Mouse (Mus musculus) frontal cortex, adult (tissue): ENCODE measurements at regions not wholly inside any gene's neighbourhood (a gene's known extent, or its start where the extent isn't known, plus 50 kb on each side); places are given as distances from the start of the nearest gene placed in this dataset.
"Not testable (repeated sequence)": the region's sequence is repeated elsewhere in the genome, so short reads cannot be mapped to it uniquely, and the experiment has no call there.

Experiments used
- ATAC-seq: cut with Nextera tagmentation; 2 replicates; pipeline ENCODE4 v1.9.2; 2017; ENCODE audit warnings: mild to moderate bottlenecking, moderate library complexity, mixed read lengths; ENCODE audit not compliant: low TSS enrichment

- no peak for ATAC-seq
Observed at GRCm38 (mm10) chr9:14056410-14057172, 218.3 kb upstream of the Sesn3 start.

DNA sequence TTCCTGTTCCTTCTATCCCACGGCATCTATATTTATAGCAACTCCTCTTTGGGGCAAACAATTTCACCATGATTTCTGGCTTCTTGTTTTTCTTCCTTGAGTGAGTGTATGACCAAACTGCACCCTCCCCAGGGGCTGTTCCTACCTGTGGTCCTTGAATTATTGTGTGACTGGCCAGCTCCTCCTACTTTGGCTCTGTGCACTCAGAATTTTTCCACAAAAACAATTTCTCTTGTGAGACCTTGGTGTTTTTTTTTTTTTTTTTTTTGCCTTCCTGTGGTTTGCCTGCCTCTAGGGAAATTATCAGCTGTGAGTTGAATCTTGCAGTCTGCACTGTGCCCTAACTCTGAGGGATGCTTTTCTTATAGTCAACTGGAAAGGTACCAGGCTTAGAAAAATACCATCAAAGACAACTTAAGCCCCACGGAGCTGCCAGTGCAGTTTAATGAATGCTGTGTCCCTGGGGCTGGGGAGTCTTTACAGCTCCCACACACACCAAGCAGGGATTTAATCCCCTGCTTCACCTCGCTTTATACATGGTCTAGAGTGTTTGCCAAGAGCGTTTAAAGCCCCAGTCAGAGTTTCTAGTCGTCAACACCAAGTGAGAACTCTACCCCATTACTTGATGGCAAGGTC lies 216.2 kb upstream of the Sesn3 start:
- peak; percentile 55 for ATAC-seq

- ATAC-seq = peak; percentile 72
Observed at GRCm38 (mm10) chr9:14059228-14059779, 215.6 kb upstream of the Sesn3 start.

DNA sequence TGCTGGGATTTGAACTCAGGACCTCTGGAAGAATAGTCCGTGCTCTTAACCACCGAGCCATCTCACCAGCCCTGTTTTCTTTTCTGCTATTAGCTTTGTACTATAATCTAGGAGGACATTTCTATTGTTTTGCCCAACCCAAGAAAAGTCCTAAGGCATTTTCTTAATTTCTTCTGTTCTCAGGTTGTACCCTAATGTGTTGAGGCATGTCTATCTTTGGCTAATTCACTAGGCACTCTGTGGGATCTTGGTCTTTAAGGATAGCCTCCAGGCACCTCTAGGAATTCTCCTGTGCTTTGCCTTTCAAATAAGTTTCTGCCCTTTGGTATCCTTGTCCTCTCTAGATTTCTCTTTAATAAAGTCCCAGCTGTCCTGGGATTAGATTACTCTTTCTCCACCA lies 214.6 kb upstream of the Sesn3 start:
- ATAC-seq = no peak

GRCm38 (mm10) chr9:14061389-14061788 lies 213.5 kb upstream of the Sesn3 start:
- no peak for ATAC-seq

GRCm38 (mm10) chr9:14061840-14062239 lies 213.0 kb upstream of the Sesn3 start:
- ATAC-seq = no peak

DNA sequence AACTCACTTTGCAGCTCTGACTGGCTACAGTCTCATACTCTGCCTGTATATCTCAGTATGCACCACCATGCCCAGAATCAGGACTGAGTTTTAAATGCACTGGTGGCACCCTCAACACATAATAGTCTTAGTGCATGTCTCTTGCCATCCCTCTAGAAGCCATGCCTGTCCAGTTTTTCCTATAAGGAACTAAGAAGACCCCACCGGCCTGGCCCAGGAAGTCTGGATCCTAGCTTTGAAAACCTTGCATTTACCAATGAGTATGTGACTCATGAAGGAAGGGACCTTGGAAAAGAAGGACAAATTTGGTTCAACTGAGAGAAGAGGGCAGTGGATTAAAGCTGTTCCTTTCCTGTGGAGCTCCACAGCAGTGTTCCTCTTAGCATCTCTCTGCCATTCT lies 212.2 kb upstream of the Sesn3 start:
- no peak for ATAC-seq

DNA sequence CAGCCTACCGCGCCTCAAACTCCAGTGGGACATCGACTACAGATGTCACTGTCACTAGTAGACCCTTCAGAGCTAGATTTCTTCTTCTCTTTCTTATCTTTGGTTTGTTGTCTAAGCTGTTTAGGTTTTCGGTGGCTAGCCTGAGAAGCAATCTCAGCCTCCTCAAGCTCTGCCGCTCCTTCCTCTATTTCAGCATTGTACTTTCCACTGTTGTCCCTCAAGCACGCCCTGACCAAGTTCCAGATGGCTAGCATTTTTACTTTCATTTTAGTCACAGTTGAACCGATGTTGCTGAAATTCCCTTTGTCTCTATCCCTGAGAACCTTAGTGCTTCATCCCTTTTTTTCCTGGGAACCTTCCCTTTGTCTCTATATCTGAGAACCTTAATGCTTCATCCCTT lies 208.1 kb upstream of the Sesn3 start:
- not testable (repeated sequence) for ATAC-seq

DNA sequence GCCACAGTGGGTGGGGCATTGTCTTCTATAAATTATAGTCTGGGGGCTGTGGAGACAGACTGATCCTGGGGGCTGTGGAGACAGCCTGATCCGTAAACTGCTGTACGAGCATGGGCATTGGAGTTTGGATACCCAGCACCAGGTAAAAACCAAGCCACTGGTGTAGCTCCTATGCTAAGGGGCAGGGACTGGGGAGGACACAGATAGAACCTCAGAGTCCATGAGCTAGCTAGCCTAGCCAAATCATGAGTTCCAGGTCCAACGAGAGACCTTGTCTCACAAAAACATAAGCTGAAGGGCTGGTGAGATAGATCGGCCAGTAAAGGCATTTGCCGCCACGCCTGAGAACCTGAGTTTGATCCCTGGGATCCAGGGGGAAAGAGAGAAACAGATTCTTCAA lies 205.8 kb upstream of the Sesn3 start:
- no peak for ATAC-seq

DNA sequence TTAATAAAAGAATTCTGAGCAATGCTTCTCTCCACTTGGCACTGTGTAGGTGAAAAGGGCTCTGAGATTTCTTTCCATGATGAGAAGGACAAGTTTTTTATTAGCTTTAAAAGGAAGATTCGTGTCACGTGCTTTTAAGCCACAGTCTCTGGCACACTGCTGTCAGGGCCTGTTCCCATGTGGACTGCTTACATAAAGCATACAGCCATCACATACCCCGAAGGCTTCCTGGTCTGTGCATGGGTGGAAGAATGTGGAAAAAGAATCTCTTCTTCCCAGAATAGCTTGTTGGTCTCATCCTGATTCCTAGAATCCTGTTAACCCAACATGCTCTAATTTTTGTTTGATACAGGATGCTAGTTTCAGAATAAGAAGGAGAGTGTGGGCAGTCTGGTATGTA lies 205.1 kb upstream of the Sesn3 start:
- peak; percentile 88 for ATAC-seq

DNA sequence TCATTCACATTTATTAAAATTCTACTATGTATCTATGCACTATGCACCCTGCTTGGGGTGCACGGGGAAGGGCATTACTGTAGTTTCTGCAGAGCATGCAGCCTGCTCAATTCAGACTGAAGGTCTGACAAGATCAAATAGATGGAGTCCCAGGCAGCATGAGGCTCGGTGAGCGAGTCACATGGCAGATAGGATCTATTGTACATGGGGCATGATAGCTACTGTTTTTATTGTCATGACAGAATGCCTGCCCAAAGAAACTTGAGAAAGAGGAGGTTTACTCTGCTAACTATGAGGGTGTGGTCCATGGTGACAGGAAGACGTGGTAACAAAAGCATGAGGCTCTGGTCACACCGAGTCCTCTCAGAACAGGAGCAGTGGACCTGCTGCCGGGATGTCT lies 203.1 kb upstream of the Sesn3 start:
- ATAC-seq = no peak

- no peak for ATAC-seq
Observed at GRCm38 (mm10) chr9:14072950-14073349, 201.9 kb upstream of the Sesn3 start.

- ATAC-seq = no peak
Observed at GRCm38 (mm10) chr9:14074273-14074672, 200.6 kb upstream of the Sesn3 start.

DNA sequence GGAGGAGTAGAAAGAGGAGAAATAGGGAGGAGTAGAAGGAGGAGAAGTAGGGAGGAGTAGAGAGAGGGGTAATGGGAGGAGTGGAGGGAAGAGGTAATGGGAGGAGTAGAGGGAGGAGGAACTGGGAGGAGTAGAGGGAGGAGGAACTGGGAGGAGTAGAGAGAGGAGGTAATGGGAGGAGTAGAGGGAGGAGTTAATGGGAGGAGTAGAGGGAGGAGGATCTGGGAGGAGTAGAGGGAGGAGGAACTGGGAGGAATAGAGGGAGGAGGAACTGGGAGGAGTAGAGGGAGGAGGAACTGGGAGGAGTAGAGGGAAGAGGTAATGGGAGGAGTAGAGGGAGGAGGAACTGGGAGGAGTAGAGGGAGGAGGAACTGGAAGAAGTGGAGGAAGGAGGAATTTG lies 200.0 kb upstream of the Sesn3 start:
- ATAC-seq = not testable (repeated sequence)

GRCm38 (mm10) chr9:14075452-14075851 lies 199.4 kb upstream of the Sesn3 start:
- ATAC-seq = peak; percentile 73

- no peak for ATAC-seq
Observed at GRCm38 (mm10) chr9:14075868-14076267, 199.0 kb upstream of the Sesn3 start.

DNA sequence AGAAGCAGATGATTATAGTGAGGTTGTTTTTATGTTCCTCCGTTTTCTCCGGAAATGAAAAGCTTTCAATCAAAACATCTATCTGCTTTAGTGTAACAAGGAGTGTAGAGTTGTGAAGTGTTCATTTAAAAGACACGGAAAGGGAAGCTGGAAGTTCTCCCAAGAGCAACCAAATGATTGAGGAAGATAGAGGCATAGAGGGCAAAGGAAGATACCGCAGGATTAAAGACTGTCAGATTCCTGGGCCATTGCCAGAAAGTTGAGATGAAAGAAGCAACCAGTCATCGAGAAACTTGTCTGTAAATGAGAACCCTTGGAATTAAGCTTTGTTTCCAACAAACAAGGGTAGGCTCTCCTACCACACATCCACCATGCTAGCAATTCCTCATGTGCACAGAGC lies 198.1 kb upstream of the Sesn3 start:
- no peak for ATAC-seq

DNA sequence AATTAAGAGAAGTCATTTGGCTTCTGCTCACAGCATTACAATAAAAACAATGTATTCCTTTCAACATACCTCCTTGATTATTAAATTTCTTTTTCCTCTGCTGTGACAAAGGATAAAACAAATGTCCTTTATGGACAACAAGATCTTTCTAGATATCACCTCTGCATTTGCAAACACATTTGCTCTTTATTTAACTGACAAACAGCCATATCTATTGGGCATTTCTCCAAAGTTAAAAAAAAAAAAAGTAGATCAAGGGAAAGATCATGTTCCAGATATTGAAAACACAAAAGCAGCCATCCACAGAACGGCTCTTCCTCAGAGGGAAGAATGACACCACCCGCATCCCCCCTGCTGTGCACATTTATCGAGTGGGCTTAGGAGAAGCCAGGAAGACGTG lies 193.7 kb upstream of the Sesn3 start:
- ATAC-seq = no peak

DNA sequence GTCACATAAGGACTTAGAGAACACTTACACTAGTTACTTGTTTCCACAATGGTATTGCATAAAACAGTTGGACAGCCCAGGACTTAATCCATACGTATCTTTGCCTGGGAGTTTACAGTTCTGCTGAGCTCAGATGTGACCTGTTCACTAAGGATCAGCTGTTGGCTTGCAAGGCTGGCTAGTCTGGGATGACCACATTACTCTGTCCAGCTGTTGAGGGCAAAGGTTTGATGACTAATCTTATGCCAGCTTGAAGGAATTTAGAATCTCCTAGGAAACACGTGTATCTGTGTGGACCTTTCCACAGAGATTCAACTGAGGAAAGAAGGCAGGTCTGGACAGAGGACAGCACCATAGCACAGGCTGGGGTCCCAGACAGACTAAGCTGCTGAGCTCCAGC lies 188.7 kb upstream of the Sesn3 start:
- ATAC-seq = no peak

GRCm38 (mm10) chr9:14086611-14087010 lies 188.3 kb upstream of the Sesn3 start:
- ATAC-seq = no peak

- no peak for ATAC-seq
Observed at GRCm38 (mm10) chr9:14087874-14088273, 187.0 kb upstream of the Sesn3 start.

- peak; percentile 44 for ATAC-seq
Observed at GRCm38 (mm10) chr9:14089791-14090256, 185.0 kb upstream of the Sesn3 start.

DNA sequence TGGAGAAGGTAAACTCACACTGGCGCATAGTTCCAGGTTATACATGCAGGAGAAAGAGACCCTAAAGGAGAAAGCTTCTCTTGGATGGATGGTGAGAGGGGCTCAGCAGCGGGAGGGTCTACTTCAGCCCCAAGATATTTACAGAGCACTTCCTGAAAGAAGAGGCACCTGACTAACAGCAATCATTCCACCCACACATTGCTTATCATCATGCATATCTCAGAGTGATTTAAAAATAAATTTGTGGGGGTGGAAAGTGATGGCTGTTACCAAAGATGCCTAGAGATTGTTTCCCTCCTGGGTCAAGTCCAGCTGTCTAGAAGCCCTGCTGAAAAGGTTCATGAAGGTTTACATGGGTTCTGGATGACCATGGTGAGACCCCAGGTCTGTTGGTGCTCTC lies 184.4 kb upstream of the Sesn3 start:
- ATAC-seq = peak; percentile 21; the same call in 1 of the 2 replicates
